Mouse (Mus musculus) MEL (cell line): ENCODE results near the gene Olfr148. TPM values are rescaled to one million over a fixed set of nuclear protein-coding genes. Genes with fewer than 3 reads are reported as not detected.

Source experiments
- DNase-seq: peaks from one replicate; pipeline ENCODE4 v3.0.0; 2011; ENCODE audit warnings: low read depth, low spot score
- H3K27ac ChIP-seq: 2 replicates; pipeline ENCODE4 v1.5.1; 2012; ENCODE audit warnings: low read depth, mild to moderate bottlenecking, control low read depth, low read length, moderate library complexity; ENCODE audit not compliant: control insufficient read depth
- H3K27me3 ChIP-seq, 2 experiments: fragments of 150-350 bp in 1 of 2; sonication (generic) in 1 of 2; 2 replicates each; pipeline ENCODE4 v1.6.1; 2012; ENCODE audit warnings: low read length in 2 of 2, mild to moderate bottlenecking in 2 of 2, improper control_type of control experiment in 1 of 2, moderate library complexity in 1 of 2; ENCODE audit not compliant: insufficient read depth in 2 of 2, control insufficient read depth in 1 of 2
- H3K36me3 ChIP-seq, 2 experiments: 2 replicates each; pipeline ENCODE4 v1.6.1; 2012 to 2014; ENCODE audit warnings: low read length in 2 of 2, improper control_type of control experiment in 1 of 2, inconsistent platforms in 1 of 2, mild to moderate bottlenecking in 1 of 2; ENCODE audit not compliant: insufficient read depth in 2 of 2, control insufficient read depth in 1 of 2
- H3K4me1 ChIP-seq, 2 experiments: fragments of 150-350 bp in 1 of 2; sonication (generic) in 1 of 2; 2 replicates each; pipeline ENCODE4 v1.6.1; 2012; ENCODE audit warnings: low read length in 2 of 2, improper control_type of control experiment in 1 of 2, mild to moderate bottlenecking in 1 of 2; ENCODE audit not compliant: insufficient read depth in 2 of 2, control insufficient read depth in 1 of 2
- H3K4me3 ChIP-seq, 2 experiments: fragments of 150-350 bp in 1 of 2; sonication (generic) in 1 of 2; 2 replicates each; pipeline ENCODE4 v1.5.1; 2012; ENCODE audit warnings: low read depth in 2 of 2, low read length in 2 of 2, mild to moderate bottlenecking in 2 of 2, moderate library complexity in 2 of 2, control low read depth in 1 of 2, improper control_type of control experiment in 1 of 2; ENCODE audit not compliant: control insufficient read depth in 1 of 2, insufficient read depth in 1 of 2
- H3K79me2 ChIP-seq: 2 replicates; pipeline ENCODE4 v1.6.1; 2012; ENCODE audit warnings: mild to moderate bottlenecking, low read length, moderate library complexity; ENCODE audit not compliant: control insufficient read depth, poor library complexity, insufficient read depth
- H3K9ac ChIP-seq: 2 replicates; pipeline ENCODE4 v1.6.1; 2012; ENCODE audit warnings: low read depth, mild to moderate bottlenecking, control low read depth, low read length, moderate library complexity; ENCODE audit not compliant: control insufficient read depth, poor library complexity, severe bottlenecking
- H3K9me3 ChIP-seq: fragments of 150-350 bp; sonication (generic); replicated peaks from 2 replicates; pipeline ENCODE4 v1.6.1; 2012; ENCODE audit warnings: mild to moderate bottlenecking, low read length, improper control_type of control experiment, moderate library complexity; ENCODE audit not compliant: insufficient read depth
- CHD1 ChIP-seq: IDR thresholded peaks from 2 replicates; pipeline ENCODE4 v1.6.1; 2012; ENCODE audit warnings: low read depth, mild to moderate bottlenecking, inconsistent platforms, low read length, improper control_type of control experiment
- CHD2 ChIP-seq: IDR thresholded peaks from 2 replicates; pipeline ENCODE4 v1.6.1; 2011; ENCODE audit warnings: low read length, improper control_type of control experiment
- CTCF ChIP-seq, 3 experiments: IDR thresholded peaks in 2 of 3; conservative IDR thresholded peaks in 1 of 3; 2 replicates each; pipeline ENCODE4 v1.5.1; 2011 to 2012; ENCODE audit warnings: low read length in 3 of 3, low read depth in 2 of 3, mild to moderate bottlenecking in 2 of 3, improper control_type of control experiment in 1 of 3, inconsistent platforms in 1 of 3, mixed read lengths in 1 of 3, moderate library complexity in 1 of 3; ENCODE audit not compliant: control insufficient read depth in 1 of 3, insufficient read depth in 1 of 3, poor library complexity in 1 of 3, severe bottlenecking in 1 of 3
- E2F4 ChIP-seq: IDR thresholded peaks from 2 replicates; pipeline ENCODE4 v1.6.1; 2011; ENCODE audit warnings: low read depth, low read length, improper control_type of control experiment, borderline replicate concordance
- EP300 ChIP-seq, 2 experiments: IDR thresholded peaks; 2 replicates each; pipeline ENCODE4 v1.6.1; 2011; ENCODE audit warnings: improper control_type of control experiment in 2 of 2, low read length in 2 of 2, low read depth in 1 of 2, mild to moderate bottlenecking in 1 of 2
- GABPA ChIP-seq: IDR thresholded peaks from 2 replicates; pipeline ENCODE4 v1.6.1; 2012; ENCODE audit warnings: low read depth, mild to moderate bottlenecking, inconsistent platforms, low read length, improper control_type of control experiment, moderate library complexity
- GATA1 ChIP-seq: IDR thresholded peaks from 2 replicates; pipeline ENCODE4 v1.6.1; 2011; ENCODE audit warnings: low read depth, low read length, improper control_type of control experiment
- HCFC1 ChIP-seq: IDR thresholded peaks from 2 replicates; pipeline ENCODE4 v1.6.1; 2012; ENCODE audit warnings: low read depth, mild to moderate bottlenecking, inconsistent platforms, low read length, improper control_type of control experiment, moderate library complexity
- KAT2A ChIP-seq: conservative IDR thresholded peaks from 2 replicates; pipeline ENCODE4 v1.6.1; 2012; ENCODE audit warnings: low read depth, low read length, improper control_type of control experiment, inconsistent platforms
- MEF2A ChIP-seq: IDR thresholded peaks from 2 replicates; pipeline ENCODE4 v1.6.1; 2014; ENCODE audit warnings: low read depth, mild to moderate bottlenecking, inconsistent platforms, low read length, improper control_type of control experiment; ENCODE audit not compliant: poor library complexity, insufficient replicate concordance, severe bottlenecking; ENCODE audit errors: extremely low read depth
- MYB ChIP-seq: IDR thresholded peaks from 2 replicates; pipeline ENCODE4 v1.6.1; 2011; ENCODE audit warnings: mild to moderate bottlenecking, low read depth, low read length, improper control_type of control experiment
- NRF1 ChIP-seq: IDR thresholded peaks from 2 replicates; pipeline ENCODE4 v1.6.1; 2014; ENCODE audit warnings: low read depth, mild to moderate bottlenecking, inconsistent platforms, low read length, improper control_type of control experiment, moderate library complexity; ENCODE audit not compliant: poor library complexity, insufficient read depth, severe bottlenecking
- POLR2A ChIP-seq, 2 experiments: IDR thresholded peaks; 2 replicates each; pipeline ENCODE4 v1.6.1; 2011 to 2012; ENCODE audit warnings: low read length in 2 of 2, mild to moderate bottlenecking in 2 of 2, control low read depth in 1 of 2, improper control_type of control experiment in 1 of 2, low read depth in 1 of 2, moderate library complexity in 1 of 2; ENCODE audit not compliant: control insufficient read depth in 1 of 2, insufficient read depth in 1 of 2, poor library complexity in 1 of 2
- POLR2AphosphoS5 ChIP-seq: IDR thresholded peaks from 2 replicates; pipeline ENCODE4 v1.6.1; 2012; ENCODE audit warnings: low read depth, borderline replicate concordance, mild to moderate bottlenecking, inconsistent platforms, low read length, moderate library complexity, mixed read lengths
- RAD21 ChIP-seq: IDR thresholded peaks from 2 replicates; pipeline ENCODE4 v1.6.1; 2011; ENCODE audit warnings: mild to moderate bottlenecking, low read depth, low read length, improper control_type of control experiment
- SIN3A ChIP-seq: IDR thresholded peaks from 2 replicates; pipeline ENCODE4 v1.6.1; 2012; ENCODE audit warnings: low read length, improper control_type of control experiment, inconsistent platforms
- SMC3 ChIP-seq: IDR thresholded peaks from 2 replicates; pipeline ENCODE4 v1.6.1; 2011; ENCODE audit warnings: low read depth, low read length, improper control_type of control experiment
- TAL1 ChIP-seq: IDR thresholded peaks from 2 replicates; pipeline ENCODE4 v1.6.1; 2012; ENCODE audit warnings: mild to moderate bottlenecking, inconsistent platforms, low read length, moderate library complexity, mixed read lengths
- TBP ChIP-seq: IDR thresholded peaks from 2 replicates; pipeline ENCODE4 v1.8.0; 2011; ENCODE audit warnings: low read depth, low read length, improper control_type of control experiment
- TCF12 ChIP-seq: IDR thresholded peaks from 2 replicates; pipeline ENCODE4 v1.6.1; 2014; ENCODE audit warnings: low read depth, mild to moderate bottlenecking, inconsistent platforms, low read length, improper control_type of control experiment, moderate library complexity
- ZC3H11A ChIP-seq: IDR thresholded peaks from 2 replicates; pipeline ENCODE4 v1.6.1; 2012; ENCODE audit warnings: low read depth, mild to moderate bottlenecking, inconsistent platforms, low read length, improper control_type of control experiment
- ZKSCAN1 ChIP-seq: IDR thresholded peaks from 2 replicates; pipeline ENCODE4 v1.6.1; 2012; ENCODE audit warnings: low read depth, mild to moderate bottlenecking, inconsistent platforms, low read length, improper control_type of control experiment, moderate library complexity
- ZNF384 ChIP-seq: IDR thresholded peaks from 2 replicates; pipeline ENCODE4 v1.6.1; 2012; ENCODE audit warnings: low read depth, mild to moderate bottlenecking, inconsistent platforms, low read length, improper control_type of control experiment
- polyA plus RNA-seq, 2 experiments: library from polyadenylated mRNA; stranded (reverse) in 1 of 2; unstranded in 1 of 2; fragments of >175 nt in 1 of 2; fragments of >200 nt in 1 of 2; gene quantifications; 2 replicates each; pipeline versions ENCODE4 v1.2.1 to v1.2.4; 2012; ENCODE audit warnings: low replicate concordance in 2 of 2, low read depth in 1 of 2; ENCODE audit not compliant: insufficient read length in 2 of 2, insufficient read depth in 1 of 2, missing spikeins in 1 of 2
- total RNA-seq: library from RNA; depleted of rRNA; stranded (reverse); fragments of 300-350 nt; gene quantifications from 2 replicates; pipeline ENCODE4 v1.2.3, GENCODE M21; 2012

Gene Olfr148
- total and polyA plus RNA-seq, 3 experiments = not detected

- H3K4me3 ChIP-seq = no peak overlapping the region
- H3K4me1 ChIP-seq = no peaks in the 10 kb centered on the region
- H3K27me3 ChIP-seq = no peaks in the 10 kb centered on the region
- no peaks in the 10 kb centered on the region for H3K79me2 ChIP-seq
- H3K9me3 ChIP-seq = no peaks in the 10 kb centered on the region
- H3K27ac ChIP-seq = no peak overlapping the region
- DNase-seq = no peak
- H3K36me3 ChIP-seq = no peaks in the 10 kb centered on the region
- TF ChIP-seq ZKSCAN1 = no peak
- TF ChIP-seq NRF1 = no peak
- TF ChIP-seq RAD21 = no peak
- no peak for TF ChIP-seq POLR2A (IDR thresholded peaks at IDR 0.05; ENCODE audit: control insufficient read depth in 1 of 2, insufficient read depth in 1 of 2, low read depth in 1 of 2, low read length in 2 of 2, poor library complexity in 1 of 2)
- TF ChIP-seq SMC3 = no peak
- TF ChIP-seq CHD1 = no peak
- no peak for TF ChIP-seq CHD2
- TF ChIP-seq MYB = no peak
- no peak for TF ChIP-seq TAL1
- TF ChIP-seq E2F4 = no peak
- TF ChIP-seq TCF12 = no peak
- TF ChIP-seq MEF2A = no peak
- no peak for TF ChIP-seq EP300 (IDR thresholded peaks at IDR 0.05; ENCODE audit: low read depth in 1 of 2, low read length in 2 of 2)
- no peak for TF ChIP-seq POLR2AphosphoS5
- TF ChIP-seq KAT2A = no peak
- no peak for TF ChIP-seq CTCF (IDR thresholded peaks at IDR 0.05 in 2 of 3, conservative IDR thresholded peaks at IDR 0.05 in 1 of 3; ENCODE audit: control insufficient read depth in 1 of 3, insufficient read depth in 1 of 3, low read depth in 2 of 3, low read length in 3 of 3, poor library complexity in 1 of 3, severe bottlenecking in 1 of 3)
- no peak for TF ChIP-seq HCFC1
- TF ChIP-seq, all 39 proteins: peak for 0
- no peak overlapping the region for H3K9ac ChIP-seq
Measured at GRCm38 (mm10) chr9:39629069-39629468, 18.6 kb downstream of the Olfr148 start.

- Histone ChIP-seq H3K36me3 (no peaks in the 10 kb centered on the region), H3K79me2 (no peaks in the 10 kb centered on the region), H3K4me1 (no peaks in the 10 kb centered on the region), H3K27me3 (no peaks in the 10 kb centered on the region), H3K4me3 (no peak overlapping the region), H3K9me3 (no peaks in the 10 kb centered on the region), H3K27ac (no peak overlapping the region), H3K9ac (no peak overlapping the region)
- TF ChIP-seq SIN3A = no peak
- TF ChIP-seq E2F4 = no peak
- TF ChIP-seq TAL1 = no peak
- TF ChIP-seq GABPA = no peak
- no peak for TF ChIP-seq ZC3H11A
- TF ChIP-seq TBP = no peak
- no peak for TF ChIP-seq MEF2A
- no peak for TF ChIP-seq ZNF384
- no peak for TF ChIP-seq GATA1
- DNase-seq = no peak
Measured at GRCm38 (mm10) chr9:39633913-39634594, 23.6 kb downstream of the Olfr148 start.
